Mouse (Mus musculus) telencephalon, adult 2 months (tissue): ENCODE measurements around the gene Slc25a22.

Experiments used
- DNase-seq: peaks from one replicate; pipeline ENCODE4 v3.0.0-alpha.2; 2011; ENCODE audit warnings: low read depth, low spot score

Slc25a22 gene

DNA sequence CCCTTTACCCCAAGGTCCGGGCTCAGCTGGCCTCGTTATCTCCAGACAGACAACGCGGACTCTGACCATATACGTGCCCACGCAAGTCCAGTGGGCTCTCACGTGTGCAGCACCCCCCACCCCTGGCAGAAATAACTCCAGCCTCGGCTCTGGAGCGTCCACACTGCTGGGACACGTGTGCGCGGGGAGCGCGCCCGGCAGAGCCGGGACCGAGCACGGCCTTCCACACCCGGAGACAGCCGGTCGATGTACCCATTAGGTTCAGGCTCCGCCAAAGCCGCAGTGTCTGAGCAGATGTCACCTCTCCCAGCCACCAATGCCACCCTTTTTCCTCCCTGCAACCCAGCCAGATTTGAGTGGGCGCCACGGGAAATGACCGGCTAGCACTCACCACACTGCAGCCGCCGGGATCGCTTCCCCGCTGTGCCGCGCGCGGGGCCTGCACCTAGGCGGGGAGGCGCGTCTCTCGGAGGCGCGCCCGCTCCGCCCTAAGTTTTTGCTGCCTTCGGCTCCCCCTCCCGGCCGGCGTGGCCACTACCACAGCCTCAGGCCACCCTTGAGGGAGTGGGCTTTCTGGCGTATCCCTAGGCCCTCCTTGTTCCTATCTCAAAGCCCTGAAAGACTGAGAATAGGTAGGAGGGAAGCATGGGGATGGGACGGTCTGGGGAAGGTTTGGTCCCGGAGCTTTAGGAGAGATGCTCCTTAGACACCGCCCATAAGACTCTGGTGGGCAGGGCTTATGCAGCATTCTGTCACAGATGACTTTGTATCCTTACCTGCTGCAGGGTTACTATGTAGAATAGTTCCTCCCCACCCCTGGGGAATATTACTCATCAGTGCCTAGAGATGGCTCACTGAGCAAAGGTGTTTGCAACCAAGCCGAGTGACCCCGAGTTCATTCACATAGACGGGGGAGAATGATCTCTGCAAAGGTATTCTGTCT is at the start of gene Slc25a22:
Slc25a22 (minus strand) TSS at position 715 of the 943 bp plus-strand sequence.
- DNase-seq: no peak

DNA sequence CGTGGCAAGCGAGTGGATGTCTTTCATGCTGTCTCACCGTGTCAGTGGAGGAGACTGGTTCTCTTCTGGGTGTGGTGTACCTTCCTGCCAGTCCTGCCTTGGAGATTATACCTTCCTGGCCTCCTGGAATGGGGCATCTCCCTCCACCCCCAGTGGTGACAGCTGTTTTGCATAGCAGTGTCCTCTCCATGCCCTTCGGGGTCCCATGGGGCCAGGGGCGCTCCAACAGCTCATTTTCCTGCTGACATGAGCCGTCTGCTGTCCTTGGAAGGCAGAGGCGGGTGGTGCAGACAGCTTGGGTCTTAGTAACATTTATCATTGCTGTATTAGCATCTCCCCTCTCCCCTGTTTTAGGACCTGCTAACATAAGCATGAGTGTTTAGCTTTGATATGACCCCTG is 49.4 kb upstream of the Slc25a22 start:
- DNase-seq: no peak

DNA sequence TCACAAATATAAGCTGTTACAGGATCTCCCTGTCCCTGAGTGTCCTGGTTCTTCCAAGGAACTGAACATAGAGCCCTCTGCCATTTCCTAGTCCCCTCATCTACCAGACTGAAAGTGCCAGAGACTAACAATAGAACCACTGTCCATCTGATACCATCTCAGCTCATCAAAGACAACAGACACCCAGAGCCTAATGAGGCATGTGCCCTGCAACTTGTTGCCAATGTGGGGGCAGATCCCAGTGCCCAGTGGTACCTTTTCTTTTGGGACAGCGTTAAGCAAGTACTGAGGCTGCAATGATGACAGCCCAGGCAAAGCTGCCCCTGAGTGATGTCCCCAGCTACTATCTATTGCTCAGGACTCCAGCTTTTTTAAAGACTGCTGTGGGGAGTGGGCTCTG is 48.5 kb upstream of the Slc25a22 start:
- DNase-seq: no peak

DNA sequence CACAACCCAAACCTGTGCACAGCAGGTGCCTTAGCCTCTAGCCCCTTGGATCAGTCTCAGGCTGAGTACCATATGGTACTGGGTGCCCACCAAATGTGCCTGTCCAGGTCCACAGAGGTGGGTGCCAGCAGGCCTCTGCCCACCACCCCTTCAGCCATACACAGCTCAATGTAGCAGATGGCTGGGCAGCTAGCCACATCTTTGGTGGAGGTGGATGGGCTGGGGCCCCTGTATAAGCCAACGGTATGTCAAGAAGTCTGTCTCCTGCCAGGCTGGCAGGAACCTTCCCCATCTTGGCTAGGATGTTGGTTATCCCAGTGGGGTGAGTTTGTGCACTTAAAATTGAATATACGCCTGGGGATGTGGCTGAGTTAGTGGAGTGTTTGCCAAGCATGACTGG is 47.9 kb upstream of the Slc25a22 start:
- no peak for DNase-seq

DNA sequence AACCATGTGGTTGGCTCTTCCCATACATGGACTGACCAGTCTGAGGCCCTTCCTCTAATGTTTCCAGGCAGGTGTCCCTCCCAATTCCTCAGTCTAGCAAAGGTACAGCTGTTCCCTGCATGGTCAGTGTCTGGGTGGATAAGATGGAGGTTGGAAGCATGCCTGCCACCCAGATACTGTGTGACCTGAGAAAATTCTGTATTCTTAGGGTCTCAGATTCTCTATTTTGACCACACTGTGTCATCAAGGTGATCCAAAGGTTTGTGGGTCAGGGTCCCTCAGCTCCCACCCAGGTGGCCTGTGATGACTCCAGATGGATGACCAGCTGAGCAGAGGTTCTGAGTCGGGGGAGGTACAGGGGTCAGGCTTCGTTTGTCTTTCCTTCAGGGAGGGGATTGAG is 47.5 kb upstream of the Slc25a22 start:
- DNase-seq: no peak

DNA sequence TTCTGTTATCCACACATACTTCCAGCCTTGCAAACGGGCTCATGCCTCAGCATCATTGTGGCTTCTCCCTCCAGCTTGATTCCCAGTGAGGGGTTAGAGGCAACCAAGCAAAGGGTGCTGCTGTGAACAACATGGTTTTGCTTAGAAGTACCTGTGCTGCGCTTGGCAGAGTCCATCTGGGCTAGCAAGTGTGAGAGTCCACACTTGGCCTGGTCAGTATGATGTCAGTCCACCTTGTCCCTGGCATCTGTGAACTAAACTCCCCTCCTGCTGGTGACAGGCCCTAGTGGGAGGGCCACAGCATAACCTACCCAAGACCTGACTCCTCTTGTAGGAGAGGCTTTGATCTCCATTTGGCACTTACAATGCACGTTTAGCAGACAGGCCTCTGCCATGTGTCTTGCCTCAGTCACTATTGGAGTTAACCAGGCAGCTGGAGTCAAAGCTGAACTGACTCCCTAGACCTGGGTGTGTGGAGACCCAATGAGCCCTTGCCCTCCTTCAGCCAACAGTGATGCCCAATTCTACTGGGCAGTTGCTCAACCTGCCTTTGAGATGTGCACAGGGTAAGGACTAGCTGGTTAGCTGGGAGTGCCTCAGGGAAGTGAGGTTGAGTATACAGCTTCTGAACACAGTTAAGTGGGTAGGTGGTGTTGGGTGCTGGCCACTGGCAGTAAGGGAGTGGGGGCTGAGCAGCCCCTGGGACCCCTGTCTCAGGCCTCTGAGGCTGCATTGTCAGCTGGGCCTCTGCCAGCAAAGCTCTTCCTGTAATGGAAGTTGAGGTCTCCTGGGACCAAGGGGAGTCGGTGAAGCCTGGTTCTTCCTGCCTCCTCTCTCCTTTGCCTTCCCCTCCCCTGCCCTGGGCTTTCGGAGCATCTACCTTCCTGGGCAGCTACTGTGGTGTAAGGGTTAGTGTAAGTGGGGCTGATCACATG is 46.8 kb upstream of the Slc25a22 start:
- no peak for DNase-seq

DNA sequence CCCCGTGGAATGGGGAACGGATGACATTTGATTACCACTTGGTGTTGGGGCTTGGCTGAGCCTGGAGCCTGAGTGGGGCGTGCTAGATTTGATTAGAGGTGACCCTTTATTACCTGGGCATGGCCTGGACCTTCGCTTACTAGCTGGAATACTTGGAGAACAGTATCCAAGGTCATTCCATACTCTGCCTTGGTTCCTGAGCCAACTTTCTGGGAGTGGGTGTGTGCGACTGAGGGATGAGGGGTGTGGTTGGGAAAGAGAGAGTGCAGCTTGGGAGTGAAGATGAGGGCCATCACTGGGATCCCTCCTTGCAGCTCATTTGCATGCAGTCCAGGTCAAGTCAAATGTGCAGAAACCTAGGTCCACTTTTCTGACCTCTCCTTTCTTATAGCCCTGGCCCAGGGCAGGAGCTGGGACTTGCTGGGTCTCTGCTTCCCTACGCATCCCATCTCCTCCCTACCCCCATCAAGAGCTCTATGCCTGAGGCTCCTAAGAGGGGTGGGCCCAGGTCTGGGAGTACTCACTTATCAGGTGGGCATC is 45.5 kb upstream of the Slc25a22 start:
- DNase-seq: no peak

DNA sequence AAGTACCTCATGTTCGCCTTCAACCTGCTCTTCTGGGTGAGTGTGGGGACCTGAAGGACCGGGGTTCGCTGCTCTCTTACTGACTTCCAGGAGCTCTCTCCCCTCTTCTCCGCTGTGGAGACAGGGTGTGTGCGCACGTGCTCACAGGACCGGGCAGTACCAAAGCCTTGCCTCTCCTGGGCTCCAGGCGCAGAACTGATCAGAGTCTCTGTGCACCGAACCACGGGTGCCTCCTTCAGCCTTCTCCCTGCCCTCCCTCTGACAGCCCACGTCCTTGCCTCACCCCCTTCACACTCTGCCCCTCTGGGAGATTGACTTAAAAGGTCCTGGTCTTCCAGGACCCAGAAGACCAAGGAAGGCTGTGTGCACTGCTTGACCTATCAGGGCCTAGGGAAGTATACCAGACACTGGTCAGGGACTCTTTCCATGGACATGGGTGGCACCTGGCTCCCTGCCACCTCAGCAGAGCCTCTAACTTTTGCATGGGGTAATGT is 44.9 kb upstream of the Slc25a22 start:
- DNase-seq: no peak

DNA sequence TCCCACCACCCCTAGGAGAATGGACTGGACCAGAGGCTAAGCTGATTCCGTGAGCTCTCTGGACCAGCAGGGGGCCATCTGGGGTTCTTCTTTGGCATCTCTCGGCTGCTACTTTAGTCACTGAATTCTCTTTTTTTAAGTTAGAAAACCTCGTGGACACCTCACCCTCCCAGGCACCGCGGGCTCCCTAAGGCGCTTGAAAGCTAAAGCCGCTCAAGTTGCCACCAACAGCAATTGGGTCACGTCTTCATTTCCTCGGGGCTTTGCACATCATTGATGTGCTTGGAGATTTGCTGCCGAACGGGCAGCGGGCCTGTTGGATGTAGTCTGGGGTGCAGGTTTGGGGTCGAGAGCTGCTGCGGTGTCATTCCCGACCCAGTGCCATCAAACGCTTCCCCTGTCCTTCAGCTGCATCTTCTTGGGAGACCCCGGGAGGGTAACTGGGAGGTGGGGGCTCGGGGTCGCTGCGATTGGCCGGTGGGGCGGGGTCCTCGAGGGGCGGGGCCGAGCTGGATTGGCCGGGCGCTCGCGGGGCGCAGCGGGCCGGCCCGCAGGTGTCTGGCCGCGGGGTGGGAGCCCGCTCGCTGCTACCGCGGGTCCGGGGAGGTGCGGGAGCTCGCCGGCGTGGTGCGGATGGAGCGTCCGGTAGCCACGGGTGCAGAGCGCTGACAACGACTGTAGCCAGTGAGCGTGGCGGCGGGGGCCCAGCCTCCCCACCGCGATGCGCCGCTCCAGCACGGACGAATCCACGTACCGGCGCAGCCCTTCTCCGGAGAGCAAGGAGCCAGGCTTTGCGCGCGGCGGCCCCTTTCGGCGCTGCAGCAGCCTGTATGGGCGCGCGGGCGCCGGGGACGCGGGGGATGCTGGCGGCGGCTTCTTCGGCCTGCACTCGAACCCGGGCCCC is 44.1 kb upstream of the Slc25a22 start:
- no peak for DNase-seq

DNA sequence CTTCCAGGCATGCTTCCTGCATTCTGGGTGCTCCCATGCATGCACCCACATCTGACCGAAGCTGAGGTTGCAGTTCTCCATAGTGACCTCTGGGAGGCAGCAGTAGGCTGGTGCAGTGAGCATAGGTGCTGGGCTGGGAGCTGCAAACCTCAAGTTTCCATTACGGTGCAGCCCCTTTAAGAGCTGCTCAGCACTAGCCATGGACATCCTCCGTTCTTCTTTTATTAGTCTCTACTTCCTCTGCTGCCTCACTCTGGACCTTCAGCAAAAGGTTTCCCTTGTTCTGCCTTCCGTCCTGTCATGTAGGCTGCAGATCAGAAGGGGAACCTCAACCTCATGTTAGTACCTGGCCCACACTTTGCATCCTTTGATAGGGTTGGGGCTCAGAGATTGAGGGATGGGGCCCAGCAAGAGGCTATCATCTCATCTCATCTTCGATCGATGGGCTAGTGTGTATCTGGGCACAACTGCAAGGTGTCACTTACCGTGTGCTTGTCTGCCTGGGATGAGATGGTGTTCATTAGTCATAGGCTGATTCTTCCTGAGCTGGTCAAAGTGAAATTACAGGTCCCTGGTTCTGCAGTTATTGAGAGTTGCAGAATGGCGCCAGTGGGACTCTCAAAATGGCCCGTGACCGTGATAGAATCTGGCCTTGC is 43.3 kb upstream of the Slc25a22 start:
- DNase-seq: peak; percentile 65

DNA sequence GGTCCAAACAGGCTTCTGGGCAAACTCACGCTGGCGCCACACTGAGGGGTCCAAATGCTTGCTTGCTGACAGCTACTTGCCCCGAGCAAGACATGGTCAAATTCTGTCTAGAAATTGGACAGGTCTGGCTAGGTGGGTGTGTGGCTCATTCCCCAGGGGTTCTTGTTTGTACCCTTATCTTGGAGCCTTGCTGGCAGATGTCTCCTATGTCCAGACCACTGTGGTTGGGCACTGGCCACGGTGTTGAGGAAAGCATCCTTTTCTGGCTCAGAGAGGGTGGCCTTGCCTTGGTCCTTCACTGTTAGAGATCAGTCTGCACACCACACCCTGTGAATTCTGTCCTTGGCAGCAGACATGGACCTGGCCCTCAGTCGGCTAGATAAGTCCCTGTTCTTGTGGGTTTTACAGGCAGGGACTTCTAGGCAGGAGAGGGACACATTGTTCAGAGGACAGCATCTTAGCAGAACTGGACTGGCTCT is 40.6 kb upstream of the Slc25a22 start:
- no peak for DNase-seq

DNA sequence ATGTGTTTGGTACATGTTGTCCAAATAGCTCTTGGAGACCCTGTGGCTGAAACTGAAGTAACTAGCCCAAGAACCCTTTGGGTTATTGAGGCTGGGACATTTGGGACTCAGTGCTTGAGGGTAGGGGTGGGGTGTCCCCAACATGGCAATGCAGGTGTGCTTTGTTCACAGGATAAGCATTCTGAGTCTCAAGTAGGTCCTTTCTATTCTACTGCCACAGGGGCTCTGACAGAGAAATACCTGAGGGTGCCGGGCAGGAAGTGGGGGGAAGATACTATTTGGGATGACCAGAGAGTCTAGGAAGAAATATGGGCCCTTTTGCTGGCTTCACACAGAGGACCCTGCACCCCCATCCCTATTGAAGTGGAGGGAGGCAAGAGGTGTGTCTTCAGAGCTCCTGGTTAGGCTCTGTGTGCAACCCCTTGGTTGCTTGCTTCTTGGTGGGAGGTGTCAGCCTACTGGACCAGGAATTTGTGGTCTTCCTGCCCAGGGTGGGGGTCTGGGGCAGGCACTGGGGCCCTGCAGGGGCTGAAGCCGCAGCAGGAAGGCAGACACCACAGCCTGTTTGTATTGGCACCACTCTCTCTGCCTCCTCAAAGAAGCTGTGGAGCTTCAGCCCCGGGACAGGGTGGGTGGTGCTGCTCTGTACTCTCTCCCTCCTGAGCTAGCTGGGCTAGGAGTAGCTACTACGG is 40.0 kb upstream of the Slc25a22 start:
- DNase-seq: no peak

DNA sequence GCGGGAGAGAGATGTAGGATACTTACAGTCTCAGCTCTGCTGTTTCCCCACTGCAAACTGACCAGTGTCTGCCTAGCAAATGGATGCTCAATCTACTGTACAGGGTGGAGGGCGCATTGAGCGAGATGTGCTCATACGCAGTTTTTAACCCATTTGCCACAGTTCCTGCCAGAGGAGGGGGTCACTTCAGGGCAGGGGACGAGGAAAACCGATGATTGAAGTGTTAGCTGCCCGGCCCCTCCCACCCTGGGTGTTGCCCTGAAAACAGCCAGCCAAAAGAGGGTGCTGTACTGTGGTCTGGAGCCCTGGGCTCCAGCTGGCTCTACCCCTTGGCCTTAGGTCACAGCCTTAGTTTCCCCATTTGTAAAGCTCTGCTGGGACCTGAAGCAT is 39.3 kb upstream of the Slc25a22 start:
- no peak for DNase-seq

DNA sequence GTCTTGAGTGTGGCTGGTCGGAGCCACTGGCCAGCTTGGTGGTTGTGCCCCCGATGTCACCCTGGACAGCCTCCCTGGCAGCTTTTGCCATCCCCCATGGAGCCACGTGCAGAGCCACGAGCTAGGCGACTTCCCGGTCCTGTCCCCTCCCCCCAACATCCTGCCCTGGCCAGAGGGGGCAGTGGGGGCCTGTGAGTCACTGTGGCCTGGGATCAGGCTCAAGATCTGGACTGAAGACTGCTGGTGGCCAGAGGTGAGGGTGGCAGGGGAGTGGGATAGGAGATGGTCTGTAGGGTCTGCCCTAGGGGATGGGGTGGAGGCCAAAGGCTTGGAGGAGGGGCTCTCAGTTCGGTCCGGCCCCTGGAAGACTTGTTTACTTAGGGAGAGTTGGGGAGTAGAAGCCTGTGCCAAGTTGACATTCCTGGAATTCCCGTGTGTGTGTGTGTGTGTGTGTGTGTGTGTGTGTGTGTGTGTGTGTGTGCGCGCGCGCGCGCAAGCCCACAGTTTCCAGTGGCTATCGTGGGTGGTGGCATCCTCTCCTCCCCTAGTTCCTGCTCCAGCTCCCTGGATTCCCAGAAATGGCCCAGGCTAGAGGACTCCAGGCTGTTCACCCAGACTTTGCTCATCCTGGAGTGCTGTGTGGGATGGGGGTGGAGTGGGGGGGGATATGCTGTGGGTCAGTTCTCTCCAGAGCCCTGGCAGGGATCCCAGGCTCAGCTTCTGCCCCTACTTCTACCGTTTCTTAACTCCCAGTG is 38.7 kb upstream of the Slc25a22 start:
- no peak for DNase-seq

DNA sequence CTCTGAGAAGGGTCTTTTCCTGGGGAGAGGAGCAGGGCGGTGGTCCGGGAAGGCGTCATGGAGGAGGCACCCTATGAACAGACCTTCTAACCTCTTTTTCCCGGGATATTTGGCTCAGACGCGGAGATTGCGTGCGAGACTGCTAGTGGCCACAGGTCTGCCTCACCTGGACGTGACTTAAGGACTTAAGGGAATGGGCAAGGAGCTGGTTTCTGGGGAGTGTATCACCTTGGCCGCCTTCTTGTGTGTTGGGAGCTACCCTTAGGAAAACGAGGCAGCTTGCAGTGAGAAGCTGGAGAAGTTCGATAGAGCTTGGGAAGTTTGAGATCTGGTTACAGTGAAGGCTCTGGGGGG is 38.1 kb upstream of the Slc25a22 start:
- DNase-seq: no peak

DNA sequence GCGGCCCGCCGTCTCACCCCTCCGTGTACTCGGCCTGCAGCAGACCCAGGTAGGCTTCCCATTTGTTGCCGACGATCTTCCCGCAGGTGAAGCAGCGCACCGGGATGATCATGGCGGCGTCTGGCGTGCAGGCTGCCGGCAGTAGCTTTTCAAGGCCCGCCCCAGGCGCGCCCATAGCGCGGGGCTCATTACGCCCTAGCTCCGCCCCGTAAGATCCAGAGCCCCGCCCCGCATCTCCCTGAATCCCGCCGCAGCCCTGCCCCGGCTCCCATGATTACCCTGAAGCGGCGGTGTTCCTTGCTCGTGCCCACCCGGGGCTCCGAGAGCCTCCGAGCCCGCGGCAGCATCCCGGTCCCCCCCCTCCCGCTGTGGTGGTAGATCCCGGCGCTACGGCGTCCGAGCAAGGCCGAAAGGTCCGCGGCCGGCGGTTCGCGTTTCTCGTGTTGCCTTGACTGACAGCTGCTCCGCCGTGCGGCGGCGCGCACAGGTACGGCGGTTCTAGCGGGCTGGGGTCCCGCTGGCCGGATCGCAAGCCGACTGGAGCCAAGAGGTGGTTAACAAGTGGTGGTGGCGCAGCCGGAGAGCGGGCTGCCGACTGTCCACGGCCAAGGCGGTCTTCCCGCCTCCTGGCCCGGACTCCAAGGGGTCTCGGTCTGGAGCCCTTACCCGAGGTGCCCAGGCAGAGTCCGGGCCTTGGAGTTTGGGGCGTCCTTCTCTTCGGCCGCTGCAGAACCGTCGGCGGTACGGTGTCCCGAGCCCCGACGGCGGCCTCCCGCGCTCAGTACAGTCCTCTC is 37.5 kb upstream of the Slc25a22 start, which contains the start of the genes Polr2l and Tspan4:
Polr2l (minus strand) TSS at position 122 of the 794 bp plus-strand sequence.
Tspan4 (plus strand) TSS at position 230 of the 794 bp plus-strand sequence.
- DNase-seq: no peak

DNA sequence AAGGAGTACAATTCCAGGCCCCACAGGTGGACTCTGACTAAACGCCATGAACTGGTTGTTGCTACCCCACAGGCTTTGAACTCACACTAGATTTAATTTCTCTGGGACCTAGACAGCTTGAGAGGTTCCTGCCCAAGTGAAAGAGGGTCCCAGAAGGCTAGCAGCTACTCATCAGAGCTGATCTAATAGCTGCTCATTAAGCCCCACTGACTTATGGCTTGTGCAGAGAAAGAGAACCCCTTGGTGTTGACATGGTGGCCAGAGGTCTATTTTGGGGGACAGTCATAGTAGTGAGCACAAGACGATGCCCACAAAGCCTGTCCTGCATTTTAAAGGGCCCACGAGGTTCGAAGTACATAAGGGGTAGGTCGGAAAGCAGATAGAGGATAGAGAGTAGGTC is 36.5 kb upstream of the Slc25a22 start:
- no peak for DNase-seq

DNA sequence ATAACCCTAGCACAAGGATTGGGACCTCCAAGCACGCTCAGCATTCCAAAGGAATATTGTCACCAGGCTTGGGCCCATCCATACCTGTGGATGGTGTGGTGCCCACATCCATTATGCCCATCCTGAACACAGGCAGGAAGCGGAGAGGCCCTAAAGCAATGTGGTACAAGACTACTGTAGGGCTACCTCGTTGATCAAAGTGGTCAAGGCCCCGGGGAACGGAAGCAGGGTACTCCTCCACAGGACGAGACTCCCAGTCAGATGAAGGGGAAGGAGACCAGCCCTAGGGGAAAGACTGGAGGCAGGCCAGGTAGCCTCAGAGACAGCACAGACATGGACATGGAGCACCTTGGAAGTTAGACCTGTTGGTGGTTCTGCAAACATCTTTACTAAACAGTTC is 35.1 kb upstream of the Slc25a22 start:
- DNase-seq: no peak
